Mouse (Mus musculus) left cerebral cortex, adult 2 months (tissue): ENCODE measurements around the gene Lrrc49. TPM values are rescaled to one million over a fixed set of nuclear protein-coding genes. Genes with fewer than 3 reads are reported as not detected.

Experiments
- DNase-seq, 2 experiments: peaks; one replicate each; pipeline ENCODE4 v3.0.0; 2021 to 2022; ENCODE audit warnings: low spot score in 2 of 2, mixed read lengths in 1 of 2; ENCODE audit errors: extremely low spot score in 1 of 2
- H3K27ac ChIP-seq: fragments of 200-600 bp; 2 replicates; pipeline ENCODE4 v1.8.1; 2022
- H3K4me3 ChIP-seq: fragments of 200-600 bp; 2 replicates; pipeline ENCODE4 v1.8.1; 2022
- CTCF ChIP-seq: fragments of 200-600 bp; IDR thresholded peaks from 2 replicates; pipeline ENCODE4 v1.8.1; 2022; ENCODE audit warnings: antibody characterized with exemption, mild to moderate bottlenecking, moderate library complexity
- intact Hi-C: fragments of 180-260 bp; cut with DNase I; formaldehyde crosslinking; loops from one replicate; pipeline ENCODE4 v1.15.1; 2025
- total RNA-seq, 2 experiments: library from RNA; stranded (reverse); gene quantifications; 2 replicates each; pipeline ENCODE4 v1.2.3; 2021

The Lrrc49 gene
- total RNA-seq, 2 experiments from 2014 or later, result 86.7 to 94.7 TPM

- TF ChIP-seq CTCF, result peak; percentile 14
- no peak overlapping the region for H3K4me3 ChIP-seq
- intact Hi-C loops, result loop anchor here (2.0 kb wide), 1 partner anchor 348 kb away; no protein-coding TSS in a partner anchor
- H3K27ac ChIP-seq, result peak overlapping the region; percentile 64
- DNase-seq, result no peak
These were observed 95.6 kb downstream of the Lrrc49 start for GRCm38 (mm10) chr9:60592363-60592762.

GRCm38 (mm10) chr9:60590871-60591624 is 96.9 kb downstream of the Lrrc49 start:
- intact Hi-C loops, result no loop called here

GRCm38 (mm10) chr9:60588914-60589313 is 99.0 kb downstream of the Lrrc49 start:
- no peak overlapping the region for H3K27ac ChIP-seq
- H3K4me3 ChIP-seq, result no peak overlapping the region
- TF ChIP-seq CTCF, result no peak
- intact Hi-C loops, result no loop called here
- no peak for DNase-seq

More at GRCm38 (mm10) chr9:60590871-60591624, 96.9 kb downstream of the Lrrc49 start:
- peak; percentile 10; the same call in 1 of the 2 replicates for TF ChIP-seq CTCF
- Histone ChIP-seq H3K4me3 (no peak overlapping the region), H3K27ac (no peak overlapping the region)
- no peak for DNase-seq

DNA sequence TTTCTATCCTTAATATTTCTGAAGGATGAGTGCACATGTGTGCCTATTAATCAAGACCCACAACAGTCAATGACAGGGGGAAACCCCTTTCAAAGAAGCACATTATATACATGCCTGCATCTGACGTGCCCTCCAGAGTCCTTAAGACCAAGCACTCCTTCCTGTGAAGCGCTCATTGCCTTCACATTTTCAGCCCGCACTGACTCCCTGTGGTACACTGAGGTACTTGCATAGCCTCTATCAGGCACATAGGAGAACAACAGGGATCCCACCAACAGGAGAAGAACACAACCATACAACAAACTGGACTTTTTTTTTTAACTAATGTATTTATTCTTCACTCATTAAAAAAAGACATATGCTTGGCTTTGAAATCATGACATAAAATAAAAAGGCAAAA is 101.0 kb downstream of the Lrrc49 start:
- intact Hi-C loops, result no loop called here
- DNase-seq, result no peak
- peak; percentile 32 for TF ChIP-seq CTCF
- Histone ChIP-seq H3K27ac (no peak overlapping the region), H3K4me3 (no peak overlapping the region)

DNA sequence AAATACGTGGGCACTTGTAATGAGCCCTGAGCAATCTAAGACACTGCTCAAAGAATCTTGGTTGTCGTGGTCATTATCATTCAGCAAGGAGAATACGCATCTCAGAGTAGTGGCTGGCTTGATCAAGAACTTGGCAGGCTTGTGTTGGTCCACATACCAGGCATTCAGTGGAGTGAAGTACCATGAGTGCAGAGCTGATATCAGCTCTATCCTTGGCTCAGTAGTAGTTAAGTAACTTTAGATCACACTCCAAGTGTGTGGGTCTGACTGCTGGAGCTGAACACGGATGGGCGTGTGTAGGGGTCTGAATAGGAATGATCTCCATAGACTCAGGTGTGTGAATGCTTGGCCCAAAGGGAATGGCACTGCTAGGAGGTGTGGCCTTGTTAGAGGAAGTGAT is 102.8 kb downstream of the Lrrc49 start:
- intact Hi-C loops, result no loop called here
- H3K4me3 ChIP-seq, result no peak overlapping the region
- no peak for TF ChIP-seq CTCF
- no peak overlapping the region for H3K27ac ChIP-seq
- DNase-seq, result no peak

DNA sequence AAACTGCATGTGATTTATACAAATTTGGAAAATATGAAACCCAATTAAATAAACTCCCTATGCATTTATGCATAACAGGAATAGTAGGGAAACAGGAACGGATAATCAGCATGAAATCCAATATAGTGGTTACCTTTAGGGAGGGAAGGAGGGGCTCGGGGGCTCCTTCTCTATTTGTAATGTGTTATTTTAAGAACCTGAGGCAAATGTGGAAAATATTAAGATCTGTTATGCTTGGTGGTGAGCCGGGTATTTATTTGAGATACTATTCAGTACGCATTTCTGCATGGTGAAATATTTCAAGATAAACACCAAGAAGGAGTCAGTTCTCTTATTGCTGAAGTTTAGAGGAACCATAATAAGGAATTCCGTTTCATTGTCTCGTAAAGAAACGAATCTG is 105.4 kb downstream of the Lrrc49 start:
- Histone ChIP-seq H3K4me3 (no peak overlapping the region), H3K27ac (no peak overlapping the region)
- intact Hi-C loops, result no loop called here
- DNase-seq, result no peak
- no peak for TF ChIP-seq CTCF

- no peak overlapping the region for H3K27ac ChIP-seq
- DNase-seq, result no peak
- intact Hi-C loops, result no loop called here
- no peak for TF ChIP-seq CTCF
- no peak overlapping the region for H3K4me3 ChIP-seq
These were observed 114.9 kb downstream of the Lrrc49 start for GRCm38 (mm10) chr9:60573011-60573410.

- Histone ChIP-seq H3K27ac (no peak overlapping the region), H3K4me3 (no peak overlapping the region)
- intact Hi-C loops, result no loop called here
- no peak for TF ChIP-seq CTCF
- no peak for DNase-seq
These were observed 116.2 kb downstream of the Lrrc49 start for GRCm38 (mm10) chr9:60571725-60572124.

- Histone ChIP-seq H3K27ac (no peak overlapping the region), H3K4me3 (no peak overlapping the region)
- TF ChIP-seq CTCF, result no peak
- intact Hi-C loops, result no loop called here
- DNase-seq, result no peak
These were observed 116.9 kb downstream of the Lrrc49 start for GRCm38 (mm10) chr9:60571041-60571440.

GRCm38 (mm10) chr9:60569366-60569765 is 118.6 kb downstream of the Lrrc49 start:
- no peak for DNase-seq
- Histone ChIP-seq H3K27ac (no peak overlapping the region), H3K4me3 (no peak overlapping the region)
- intact Hi-C loops, result no loop called here
- TF ChIP-seq CTCF, result no peak

DNA sequence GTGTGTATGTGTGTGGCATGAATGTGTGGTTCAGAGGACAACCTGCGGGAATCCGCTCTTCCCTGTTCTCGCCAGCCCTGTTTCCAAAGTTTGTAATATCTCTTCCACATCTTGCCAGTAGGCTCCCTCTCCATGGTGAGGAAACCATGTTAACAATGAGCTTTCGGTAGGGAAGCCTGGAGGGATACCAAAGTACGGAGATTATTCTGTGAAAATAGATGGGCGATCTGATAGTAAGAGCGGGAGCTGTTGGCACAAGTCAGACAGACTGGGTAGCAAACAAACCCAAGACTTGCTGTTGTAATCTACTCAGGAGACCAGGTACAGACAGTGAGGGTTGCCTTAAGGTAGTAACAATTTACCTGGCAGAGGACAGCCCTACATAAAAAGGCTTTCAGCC is 124.1 kb downstream of the Lrrc49 start:
- no peak overlapping the region for H3K4me3 ChIP-seq
- no peak overlapping the region for H3K27ac ChIP-seq
- TF ChIP-seq CTCF, result no peak
- intact Hi-C loops, result no loop called here
- no peak for DNase-seq

GRCm38 (mm10) chr9:60562443-60563371 is 125.3 kb downstream of the Lrrc49 start:
- TF ChIP-seq CTCF, result no peak; the same call in 1 of the 2 replicates
- H3K4me3 ChIP-seq, result no peak overlapping the region
- intact Hi-C loops, result no loop called here
- peak overlapping the region; percentile 46; the same call in 1 of the 2 replicates for H3K27ac ChIP-seq
- DNase-seq, result no peak
